Mouse (Mus musculus) brown adipose tissue, adult 24 weeks (tissue): ENCODE measurements at regions not wholly inside any gene's neighbourhood (a gene's known extent, or its start where the extent isn't known, plus 50 kb on each side); places are given as distances from the start of the nearest gene placed in this dataset.
"Not testable (repeated sequence)": the region's sequence is repeated elsewhere in the genome, so short reads cannot be mapped to it uniquely, and the experiment has no call there.

Experiments used
- H3K27ac ChIP-seq: fragments of 200-500 bp; replicated peaks from 2 replicates; pipeline ENCODE4 v1.5.1; 2012; ENCODE audit warnings: low read depth, mild to moderate bottlenecking, low read length
- H3K4me1 ChIP-seq: fragments of 200-500 bp; 2 replicates; pipeline ENCODE4 v1.6.1; 2012; ENCODE audit warnings: low read length, mixed read lengths; ENCODE audit not compliant: control insufficient read depth, insufficient read depth, insufficient read length
- H3K4me3 ChIP-seq: fragments of 200-500 bp; 2 replicates; pipeline ENCODE4 v1.5.1; 2012; ENCODE audit warnings: low read depth, mild to moderate bottlenecking, low read length, moderate library complexity; ENCODE audit not compliant: insufficient read depth

- Histone ChIP-seq H3K4me3 (no peak overlapping the region), H3K4me1 (no peaks in the 10 kb centered on the region), H3K27ac (no peak overlapping the region)
These were observed 131.6 kb downstream of the Srek1 start for GRCm38 (mm10) chr13:103642542-103643375.

GRCm38 (mm10) chr13:103638038-103638437 is 136.4 kb downstream of the Srek1 start:
- no peak overlapping the region for H3K27ac ChIP-seq
- no peaks in the 10 kb centered on the region for H3K4me1 ChIP-seq
- H3K4me3 ChIP-seq = no peak overlapping the region

GRCm38 (mm10) chr13:103637414-103637813 is 137.0 kb downstream of the Srek1 start:
- Histone ChIP-seq H3K4me3 (no peak overlapping the region), H3K27ac (no peak overlapping the region), H3K4me1 (no peaks in the 10 kb centered on the region)

- Histone ChIP-seq H3K27ac (no peak overlapping the region), H3K4me1 (no peaks in the 10 kb centered on the region), H3K4me3 (no peak overlapping the region)
These were observed 137.8 kb downstream of the Srek1 start for GRCm38 (mm10) chr13:103636595-103636994.

GRCm38 (mm10) chr13:103623810-103624209 is 150.6 kb downstream of the Srek1 start:
- H3K4me3 ChIP-seq = no peak overlapping the region
- no peak overlapping the region for H3K27ac ChIP-seq
- no peaks in the 10 kb centered on the region for H3K4me1 ChIP-seq

- H3K4me1 ChIP-seq = no peaks in the 10 kb centered on the region
- H3K27ac ChIP-seq = no peak overlapping the region
- no peak overlapping the region for H3K4me3 ChIP-seq
These were observed 151.1 kb downstream of the Srek1 start for GRCm38 (mm10) chr13:103623319-103623718.

- no peaks in the 10 kb centered on the region for H3K4me1 ChIP-seq
- H3K27ac ChIP-seq = no peak overlapping the region
- H3K4me3 ChIP-seq = no peak overlapping the region
These were observed 152.1 kb downstream of the Srek1 start for GRCm38 (mm10) chr13:103622324-103622723.

- not testable (repeated sequence) for H3K27ac ChIP-seq, H3K4me1 ChIP-seq, H3K4me3 ChIP-seq
These were observed 153.4 kb downstream of the Srek1 start for GRCm38 (mm10) chr13:103620958-103621357.

- Histone ChIP-seq H3K4me1 (no peaks in the 10 kb centered on the region; the same call in 1 of the 2 replicates), H3K4me3 (no peak overlapping the region)
These were observed 161.1 kb downstream of the Srek1 start for GRCm38 (mm10) chr13:103613333-103613725.

GRCm38 (mm10) chr13:103612720-103613332 is 161.6 kb downstream of the Srek1 start:
- no peak overlapping the region for H3K27ac ChIP-seq
- no peak overlapping the region for H3K4me3 ChIP-seq
- no peaks in the 10 kb centered on the region; the same call in 1 of the 2 replicates for H3K4me1 ChIP-seq

More at GRCm38 (mm10) chr13:103613333-103613725, 161.1 kb downstream of the Srek1 start:
- no peak overlapping the region for H3K27ac ChIP-seq

GRCm38 (mm10) chr13:103602302-103602701 is 172.1 kb downstream of the Srek1 start:
- Histone ChIP-seq H3K4me1 (no peaks in the 10 kb centered on the region), H3K27ac (no peak overlapping the region), H3K4me3 (no peak overlapping the region)

- Histone ChIP-seq H3K4me3 (no peak overlapping the region), H3K27ac (no peak overlapping the region)
These were observed 182.0 kb downstream of the Srek1 start for GRCm38 (mm10) chr13:103592371-103592770.

GRCm38 (mm10) chr13:103591874-103592273 is 182.5 kb downstream of the Srek1 start:
- no peak overlapping the region for H3K4me3 ChIP-seq
- peak overlapping the region; percentile 42; the same call in 1 of the 2 replicates for H3K27ac ChIP-seq
- H3K4me1 ChIP-seq = peaks cover 5% of the 10 kb centered on the region; the same call in 1 of the 2 replicates

More at GRCm38 (mm10) chr13:103592371-103592770, 182.0 kb downstream of the Srek1 start:
- peaks cover 5% of the 10 kb centered on the region; the same call in 1 of the 2 replicates for H3K4me1 ChIP-seq

- H3K4me3 ChIP-seq, H3K4me1 ChIP-seq: not testable (repeated sequence)
- peak overlapping the region; percentile 42; the same call in 1 of the 2 replicates for H3K27ac ChIP-seq
These were observed 183.0 kb downstream of the Srek1 start for GRCm38 (mm10) chr13:103591381-103591780.

- H3K4me3 ChIP-seq = no peak overlapping the region
- H3K4me1 ChIP-seq = peaks cover 5% of the 10 kb centered on the region; the same call in 1 of the 2 replicates
- H3K27ac ChIP-seq = no peak overlapping the region
These were observed 184.8 kb downstream of the Srek1 start for GRCm38 (mm10) chr13:103589646-103590045.
